Mouse (Mus musculus) intestine, postnatal 0 days (tissue): ENCODE data around the gene Mthfsd. TPM values are rescaled to one million over a fixed set of nuclear protein-coding genes. Genes with fewer than 3 reads are reported as not detected.

ENCODE experiments used
- ATAC-seq: fragments of 200-750 bp; cut with Nextera tagmentation; 2 replicates; pipeline ENCODE4 v1.8.0; 2017; ENCODE audit warnings: mild to moderate bottlenecking, moderate TSS enrichment, moderate library complexity
- H3K27ac ChIP-seq: fragments of 300-500 bp; sonication (generic); 2 replicates; pipeline ENCODE4 v1.5.1; 2014; ENCODE audit warnings: mild to moderate bottlenecking, low read depth, low read length, moderate library complexity
- H3K27me3 ChIP-seq: fragments of 300-500 bp; sonication (generic); replicated peaks from 2 replicates; pipeline ENCODE4 v1.6.1; 2014; ENCODE audit warnings: low read length, mixed read lengths; ENCODE audit not compliant: control insufficient read depth, insufficient read depth
- H3K36me3 ChIP-seq: fragments of 300-500 bp; sonication (generic); 2 replicates; pipeline ENCODE4 v1.6.1; 2014; ENCODE audit warnings: mild to moderate bottlenecking, moderate library complexity; ENCODE audit not compliant: control insufficient read depth, insufficient read depth
- H3K4me1 ChIP-seq: fragments of 300-500 bp; sonication (generic); replicated peaks from 2 replicates; pipeline ENCODE4 v1.6.1; 2014; ENCODE audit warnings: antibody characterized with exemption, low read length, mixed read lengths; ENCODE audit not compliant: control insufficient read depth, insufficient read depth
- H3K4me2 ChIP-seq: fragments of 300-500 bp; sonication (generic); replicated peaks from 2 replicates; pipeline ENCODE4 v1.6.1; 2014; ENCODE audit warnings: low read depth, mild to moderate bottlenecking, moderate library complexity
- H3K4me3 ChIP-seq: fragments of 300-500 bp; sonication (generic); 2 replicates; pipeline ENCODE4 v1.5.1; 2014; ENCODE audit warnings: low read depth, low read length
- H3K9ac ChIP-seq: fragments of 300-500 bp; sonication (generic); 2 replicates; pipeline ENCODE4 v1.6.1; 2014; ENCODE audit warnings: mild to moderate bottlenecking, low read depth, low read length
- H3K9me3 ChIP-seq: fragments of 300-500 bp; sonication (generic); 2 replicates; pipeline ENCODE4 v1.6.1; 2016; ENCODE audit warnings: mixed run types; ENCODE audit not compliant: control insufficient read depth
- CTCF ChIP-seq: sonication (generic); IDR thresholded peaks from 2 replicates; pipeline ENCODE4 v1.5.1; 2016; ENCODE audit warnings: low read depth, mild to moderate bottlenecking, control low read depth, antibody characterized with exemption, moderate library complexity
- WGBS: fragments of 180-500 bp; shearing (Covaris S2); extraction: QIAGEN DNeasy Blood & Tissue Kit; methylation state at CpG from one replicate; pipeline ENCODE4 v1.1.7; 2014; 5-methylcytosine and 5-hydroxymethylcytosine counted together
- polyA plus RNA-seq: library from polyadenylated mRNA; unstranded; fragments of >200 nt; fragmentation: Nextera tagmentation; extraction: Ambion mirVana; gene quantifications from 2 replicates; pipeline ENCODE4 v1.2.1, GENCODE M21; 2015

Gene Mthfsd
- polyA plus RNA-seq, 1 experiment from 2014 or later: 24.9 TPM

DNA sequence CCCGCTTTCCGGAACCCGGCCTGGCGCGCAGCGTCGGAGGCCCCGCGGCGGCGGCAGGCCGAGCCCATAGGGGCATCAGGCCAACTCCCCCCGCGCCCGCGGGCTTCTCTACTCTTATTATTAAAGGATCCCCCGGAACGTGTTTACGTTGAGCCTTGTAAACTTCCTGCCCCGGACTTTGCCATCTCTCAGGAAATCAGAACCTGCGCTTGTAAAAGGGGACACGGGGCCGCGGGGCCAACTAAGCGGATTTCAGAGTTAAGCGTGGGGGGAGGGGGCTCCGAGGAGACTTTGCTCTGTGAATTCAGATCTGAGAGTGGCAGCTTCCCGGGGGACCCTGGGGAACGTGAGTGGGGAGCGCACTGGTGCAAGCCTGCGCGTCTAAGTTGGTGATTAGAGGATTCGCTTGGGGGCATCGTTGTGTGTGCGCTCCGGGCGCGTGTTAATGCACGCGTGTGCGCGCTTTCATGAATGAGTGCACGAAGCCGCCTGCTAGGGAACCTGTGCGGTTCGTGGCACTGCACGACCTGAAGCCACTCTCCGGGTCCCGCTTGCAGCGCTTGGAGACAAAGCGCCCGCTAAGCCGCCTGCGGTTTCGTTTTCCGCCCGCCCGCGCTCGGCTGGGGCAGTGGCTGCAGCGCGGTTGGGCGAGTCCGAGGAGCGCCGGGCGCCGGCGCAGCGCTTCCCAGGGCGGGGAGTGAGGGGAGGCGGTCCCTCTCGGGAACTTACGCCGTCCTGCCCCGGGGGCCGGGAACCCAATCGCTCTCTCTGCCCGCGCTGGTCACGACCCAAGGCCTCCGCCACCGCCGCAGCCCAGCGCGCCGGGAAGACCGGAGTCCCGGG lies 24.9 kb downstream of the Mthfsd start:
- no peaks in the 10 kb centered on the region for H3K36me3 ChIP-seq
- no peak for TF ChIP-seq CTCF
- under 1% methylated on average over 89 of the region's 89 CpGs for WGBS
- H3K27me3 ChIP-seq: peaks cover 86% of the 10 kb centered on the region
- H3K4me2 ChIP-seq: peak overlapping the region; percentile 84
- H3K4me1 ChIP-seq: no peaks in the 10 kb centered on the region
- no peaks in the 10 kb centered on the region for H3K9me3 ChIP-seq
- H3K9ac ChIP-seq: peak overlapping the region; percentile 75
- peak; percentile 56 for ATAC-seq
- peak overlapping the region; percentile 65 for H3K4me3 ChIP-seq
- H3K27ac ChIP-seq: peak overlapping the region; percentile 87

- WGBS: 1% methylated on average over 54 of the region's 57 CpGs
- H3K27me3 ChIP-seq: peaks cover 91% of the 10 kb centered on the region
- no peak for ATAC-seq
- H3K36me3 ChIP-seq: no peaks in the 10 kb centered on the region
- H3K9ac ChIP-seq: peak overlapping the region; percentile 75
- H3K4me3 ChIP-seq: peak overlapping the region; percentile 65
- no peak for TF ChIP-seq CTCF
- H3K9me3 ChIP-seq: no peaks in the 10 kb centered on the region
- no peaks in the 10 kb centered on the region for H3K4me1 ChIP-seq
- peak overlapping the region; percentile 87 for H3K27ac ChIP-seq
- H3K4me2 ChIP-seq: peak overlapping the region; percentile 84
These were observed 25.7 kb downstream of the Mthfsd start for GRCm38 (mm10) chr8:121082218-121083092.

- Histone ChIP-seq H3K27ac (peak overlapping the region; percentile 87), H3K4me1 (no peaks in the 10 kb centered on the region), H3K4me3 (peak overlapping the region; percentile 65), H3K36me3 (no peaks in the 10 kb centered on the region), H3K9me3 (no peaks in the 10 kb centered on the region), H3K4me2 (peak overlapping the region; percentile 84), H3K9ac (peak overlapping the region; percentile 75), H3K27me3 (peaks cover 96% of the 10 kb centered on the region)
- WGBS: 7% methylated on average over 7 of the region's 7 CpGs
- ATAC-seq: no peak
- no peak for TF ChIP-seq CTCF
These were observed 26.8 kb downstream of the Mthfsd start for GRCm38 (mm10) chr8:121081398-121081797.

GRCm38 (mm10) chr8:121080361-121081090 lies 27.7 kb downstream of the Mthfsd start:
- Histone ChIP-seq H3K4me3 (peak overlapping the region; percentile 65), H3K9ac (peak overlapping the region; percentile 75), H3K27me3 (peaks cover 94% of the 10 kb centered on the region), H3K4me1 (no peaks in the 10 kb centered on the region), H3K36me3 (no peaks in the 10 kb centered on the region), H3K4me2 (peak overlapping the region; percentile 84), H3K9me3 (no peaks in the 10 kb centered on the region), H3K27ac (peak overlapping the region; percentile 87)
- no peak for TF ChIP-seq CTCF
- under 1% methylated on average over 49 of the region's 49 CpGs for WGBS
- no peak for ATAC-seq

GRCm38 (mm10) chr8:121079944-121080343 lies 28.2 kb downstream of the Mthfsd start:
- Histone ChIP-seq H3K36me3 (no peaks in the 10 kb centered on the region), H3K27me3 (peaks cover 88% of the 10 kb centered on the region), H3K4me1 (no peaks in the 10 kb centered on the region), H3K9ac (peak overlapping the region; percentile 75), H3K4me2 (peak overlapping the region; percentile 84), H3K9me3 (no peaks in the 10 kb centered on the region), H3K4me3 (peak overlapping the region; percentile 65), H3K27ac (peak overlapping the region; percentile 87)
- ATAC-seq: no peak
- TF ChIP-seq CTCF: no peak
- 5% methylated on average over 12 of the region's 12 CpGs for WGBS
